Mouse (Mus musculus): ENCODE data around the gene Shkbp1. TPM values are rescaled to one million over a fixed set of nuclear protein-coding genes. Genes with fewer than 3 reads are reported as not detected.

Gene Shkbp1
- polyA plus RNA-seq (2015; fragmentation: Nextera tagmentation; extraction: Ambion mirVana): 31.1 and 31.2 TPM in 2 replicates

DNA sequence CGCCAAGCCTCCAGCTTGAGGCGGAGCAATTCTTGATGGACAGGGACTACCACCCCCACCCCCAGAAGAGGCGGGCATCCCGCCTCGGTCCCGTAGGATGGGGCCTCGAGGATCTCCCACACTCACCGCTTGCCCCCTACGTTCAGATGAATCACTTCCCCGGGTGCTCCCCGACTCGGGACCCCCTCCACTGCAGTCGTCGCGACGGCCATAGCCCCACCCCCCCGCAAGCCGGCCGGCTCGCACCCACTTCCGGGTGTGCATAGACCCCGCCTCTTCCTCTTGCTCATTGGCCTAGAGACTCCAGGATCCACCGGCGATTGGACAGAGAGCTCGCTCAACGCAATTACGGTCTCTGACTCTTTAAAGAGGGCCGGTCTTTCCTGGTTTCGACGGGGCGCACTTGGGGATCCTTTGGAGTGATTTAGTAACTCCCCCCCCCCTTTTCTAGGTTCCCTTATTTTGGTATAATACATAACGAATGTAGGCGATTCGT, at the start of gene Shkbp1:
Gene Shkbp1, minus strand, starts transcription at position 275 of the 496 bp plus-strand sequence.
- WGBS: under 1% methylated on average over 34 of the region's 34 CpGs
- Histone ChIP-seq H3K4me3 (ENCODE audit: low read depth, low read length) (peak within 1 kb of the TSS; percentile 69), H3K4me1 (ENCODE audit: insufficient read depth, low read depth, low read length) (peaks cover 13% of the 10 kb centered on the region; the same call in 1 of the 2 replicates), H3K27ac (ENCODE audit: low read length) (peak within 1 kb of the TSS; percentile 72), H3K9me3 (ENCODE audit: low read length) (no peaks in the 10 kb centered on the region), H3K4me2 (replicated peaks; ENCODE audit: low read depth, low read length) (peak within 1 kb of the TSS; percentile 70), H3K36me3 (ENCODE audit: insufficient read depth, low read length) (peaks cover 7% of the 10 kb centered on the region; the same call in 1 of the 2 replicates), H3K9ac (replicated peaks; ENCODE audit: low read depth) (peak within 1 kb of the TSS; percentile 38), H3K27me3 (replicated peaks; ENCODE audit: insufficient read depth, low read length) (no peaks in the 10 kb centered on the region)
- ATAC-seq (peak; percentile 96), DNase-seq (ENCODE audit: low spot score) (peak; percentile 98)
- TF ChIP-seq EP300 (IDR thresholded peaks at IDR 0.05) (no peak; the same call in 1 of the 2 replicates), CTCF (IDR thresholded peaks at IDR 0.05) (no peak)

DNA sequence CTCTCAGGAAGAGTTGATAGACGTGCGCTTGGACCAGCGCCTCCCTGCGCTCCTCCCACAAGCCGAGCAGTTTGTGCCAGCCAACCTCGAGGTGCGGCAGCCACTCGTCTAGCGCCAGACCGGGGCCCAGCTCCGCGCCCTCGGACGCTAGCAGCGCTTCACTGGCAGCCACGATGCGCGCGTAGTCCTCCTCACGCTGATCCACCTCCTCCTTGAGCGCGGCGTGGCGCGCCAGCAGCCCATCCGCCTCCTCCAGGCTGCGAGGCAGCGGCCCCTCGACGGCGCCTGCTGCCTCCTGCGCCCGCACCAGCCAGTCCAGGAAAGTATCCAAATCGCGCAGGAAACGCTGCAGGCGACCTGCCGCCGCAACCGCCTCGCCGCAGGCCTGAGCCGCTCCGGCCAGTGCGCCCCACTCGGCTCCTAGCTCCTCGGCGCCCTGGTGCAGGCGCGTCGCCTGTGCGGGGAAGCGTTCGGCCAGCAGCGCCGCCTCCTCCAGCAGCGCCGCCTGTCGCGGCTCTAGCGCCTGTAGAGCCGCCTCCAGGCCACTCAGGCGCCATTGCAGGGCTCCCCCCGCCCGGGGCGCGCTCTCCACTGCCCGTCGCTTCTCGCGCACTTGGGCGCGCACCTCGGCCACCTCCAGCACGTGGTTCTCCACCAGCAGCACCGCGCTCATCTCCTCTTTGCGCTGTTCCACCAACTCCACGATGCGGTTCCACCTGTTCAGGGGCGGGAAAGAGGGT, 48.6 kb upstream of the Shkbp1 start:
- no peak overlapping the region for H3K27ac ChIP-seq (ENCODE audit: low read length)
- no peak overlapping the region for H3K4me3 ChIP-seq (ENCODE audit: low read depth, low read length)
- H3K9ac ChIP-seq (replicated peaks; ENCODE audit: low read depth): no peak overlapping the region
- ATAC-seq (no peak), DNase-seq (ENCODE audit: low spot score) (no peak)
- peaks cover 6% of the 10 kb centered on the region; the same call in 1 of the 2 replicates for H3K9me3 ChIP-seq (ENCODE audit: low read length)
- H3K36me3 ChIP-seq (ENCODE audit: insufficient read depth, low read length): no peaks in the 10 kb centered on the region
- no peak for TF ChIP-seq EP300 (IDR thresholded peaks at IDR 0.05)
- no peak for TF ChIP-seq CTCF (IDR thresholded peaks at IDR 0.05)
- WGBS: 4% methylated on average over 72 of the region's 81 CpGs
- no peak overlapping the region for H3K4me2 ChIP-seq (replicated peaks; ENCODE audit: low read depth, low read length)
- H3K4me1 ChIP-seq (ENCODE audit: insufficient read depth, low read depth, low read length): peaks cover 9% of the 10 kb centered on the region; the same call in 1 of the 2 replicates
- H3K27me3 ChIP-seq (replicated peaks; ENCODE audit: insufficient read depth, low read length): peaks cover 54% of the 10 kb centered on the region

DNA sequence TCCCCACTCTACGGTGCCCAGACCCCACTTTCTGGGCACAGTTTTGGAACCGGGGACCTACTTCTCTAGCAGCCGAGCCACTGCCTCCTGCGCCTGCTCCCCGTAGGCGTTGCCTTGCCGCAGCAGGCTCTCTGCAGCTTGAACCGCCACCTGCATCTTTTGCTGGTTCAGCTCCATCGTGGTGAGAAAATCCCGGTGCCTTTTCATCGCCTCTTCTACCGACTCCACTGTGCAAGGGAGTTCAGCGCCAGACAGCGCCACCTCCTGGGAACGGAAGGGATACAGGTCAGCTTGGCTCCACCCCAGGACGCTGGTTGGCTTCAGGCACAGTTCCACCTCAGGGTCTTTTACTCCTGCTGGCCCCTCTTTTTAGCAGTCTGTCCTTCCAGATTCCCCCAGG, 46.9 kb upstream of the Shkbp1 start:
- H3K4me2 ChIP-seq (replicated peaks; ENCODE audit: low read depth, low read length): no peak overlapping the region
- no peaks in the 10 kb centered on the region for H3K4me1 ChIP-seq (ENCODE audit: insufficient read depth, low read depth, low read length)
- no peak overlapping the region for H3K9ac ChIP-seq (replicated peaks; ENCODE audit: low read depth)
- ATAC-seq (peak; percentile 40), DNase-seq (ENCODE audit: low spot score) (peak; percentile 47)
- H3K4me3 ChIP-seq (ENCODE audit: low read depth, low read length): no peak overlapping the region
- H3K36me3 ChIP-seq (ENCODE audit: insufficient read depth, low read length): no peaks in the 10 kb centered on the region
- TF ChIP-seq EP300 (IDR thresholded peaks at IDR 0.05) (no peak), CTCF (IDR thresholded peaks at IDR 0.05) (peak; percentile 81)
- peaks cover 6% of the 10 kb centered on the region; the same call in 1 of the 2 replicates for H3K9me3 ChIP-seq (ENCODE audit: low read length)
- H3K27me3 ChIP-seq (replicated peaks; ENCODE audit: insufficient read depth, low read length): peaks cover 41% of the 10 kb centered on the region
- WGBS: 8% methylated on average over 16 of the region's 16 CpGs
- H3K27ac ChIP-seq (ENCODE audit: low read length): no peak overlapping the region

DNA sequence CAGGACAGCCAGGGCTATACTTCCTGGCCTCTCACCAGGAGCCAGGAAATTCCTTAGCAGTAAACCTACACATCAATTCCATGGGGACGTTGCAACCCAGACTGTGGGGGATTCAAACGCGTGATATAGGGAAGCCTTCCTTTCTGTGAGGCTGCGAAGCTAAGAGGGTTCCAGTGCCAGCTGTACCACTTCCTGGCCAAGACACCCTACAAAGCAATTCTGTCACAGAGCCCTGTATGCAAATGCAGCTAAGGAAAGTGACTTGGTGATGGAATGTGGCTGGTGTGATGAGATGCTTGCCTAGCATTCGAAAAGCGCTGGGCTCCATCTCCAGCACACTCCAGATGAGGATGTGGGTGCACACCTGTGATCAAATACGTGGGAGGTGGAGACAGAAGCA, 44.7 kb upstream of the Shkbp1 start:
- Histone ChIP-seq H3K9me3 (ENCODE audit: low read length) (peaks cover 3% of the 10 kb centered on the region; the same call in 1 of the 2 replicates), H3K27ac (ENCODE audit: low read length) (no peak overlapping the region), H3K9ac (replicated peaks; ENCODE audit: low read depth) (no peak overlapping the region), H3K27me3 (replicated peaks; ENCODE audit: insufficient read depth, low read length) (peaks cover 47% of the 10 kb centered on the region), H3K4me1 (ENCODE audit: insufficient read depth, low read depth, low read length) (no peaks in the 10 kb centered on the region), H3K36me3 (ENCODE audit: insufficient read depth, low read length) (no peaks in the 10 kb centered on the region), H3K4me3 (ENCODE audit: low read depth, low read length) (no peak overlapping the region), H3K4me2 (replicated peaks; ENCODE audit: low read depth, low read length) (no peak overlapping the region)
- no peak for TF ChIP-seq CTCF (IDR thresholded peaks at IDR 0.05)
- TF ChIP-seq EP300 (IDR thresholded peaks at IDR 0.05): no peak
- ATAC-seq (no peak), DNase-seq (ENCODE audit: low spot score) (no peak)
- 72% methylated on average over 7 of the region's 7 CpGs for WGBS

DNA sequence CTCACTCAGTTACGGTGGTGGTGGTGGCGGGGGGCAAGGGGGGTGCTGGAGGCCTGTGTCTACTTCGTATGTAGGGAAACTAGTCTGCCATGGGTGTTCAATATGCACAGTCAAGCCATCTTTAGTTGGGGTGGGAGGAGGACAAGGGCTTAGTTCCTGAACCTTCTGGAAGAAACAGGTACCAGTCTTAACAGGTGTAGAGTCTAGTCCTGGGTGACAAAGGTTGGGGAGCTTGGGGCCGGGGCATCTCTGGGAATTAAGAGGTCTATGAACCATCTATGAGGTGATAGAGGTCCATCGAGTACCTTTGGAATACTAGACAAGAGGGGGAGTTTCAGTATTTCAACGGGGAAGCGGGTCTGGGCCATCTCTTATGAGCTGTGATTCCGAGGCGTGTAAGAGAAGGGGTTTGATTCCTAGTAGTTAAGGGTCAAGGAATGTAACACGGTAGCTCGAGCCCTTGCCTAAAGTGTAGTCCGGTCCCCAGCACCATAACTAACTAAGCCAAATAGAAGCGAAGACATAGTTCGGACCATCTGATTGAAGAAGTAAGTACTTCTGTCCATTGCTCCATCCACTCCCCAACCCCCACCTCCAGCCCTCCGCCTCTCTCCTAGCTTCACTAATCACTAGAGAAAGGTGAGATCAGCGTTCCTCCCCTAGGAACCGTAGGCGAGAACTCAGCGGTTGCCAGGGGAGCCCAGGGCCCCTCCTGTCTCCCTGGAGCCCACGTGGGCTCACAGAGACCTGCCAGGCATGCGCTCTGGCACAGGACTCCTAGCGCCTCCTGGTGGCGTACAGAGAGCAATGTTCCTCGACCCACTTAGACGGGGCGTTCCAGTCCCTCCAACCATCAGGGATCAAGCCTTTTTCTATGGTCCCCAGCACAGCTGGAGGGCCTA, 41.5 kb upstream of the Shkbp1 start:
- Histone ChIP-seq H3K9me3 (ENCODE audit: low read length) (no peaks in the 10 kb centered on the region), H3K36me3 (ENCODE audit: insufficient read depth, low read length) (no peaks in the 10 kb centered on the region), H3K9ac (replicated peaks; ENCODE audit: low read depth) (no peak overlapping the region), H3K4me1 (ENCODE audit: insufficient read depth, low read depth, low read length) (no peaks in the 10 kb centered on the region), H3K4me3 (ENCODE audit: low read depth, low read length) (no peak overlapping the region), H3K27me3 (replicated peaks; ENCODE audit: insufficient read depth, low read length) (peaks cover 37% of the 10 kb centered on the region), H3K4me2 (replicated peaks; ENCODE audit: low read depth, low read length) (no peak overlapping the region), H3K27ac (ENCODE audit: low read length) (no peak overlapping the region)
- DNase-seq (ENCODE audit: low spot score) (peak; percentile 78), ATAC-seq (peak; percentile 78)
- TF ChIP-seq CTCF (IDR thresholded peaks at IDR 0.05) (peak; percentile 84), EP300 (IDR thresholded peaks at IDR 0.05) (no peak)
- WGBS: 15% methylated on average over 26 of the region's 26 CpGs
